In the genomic region with DNA sequence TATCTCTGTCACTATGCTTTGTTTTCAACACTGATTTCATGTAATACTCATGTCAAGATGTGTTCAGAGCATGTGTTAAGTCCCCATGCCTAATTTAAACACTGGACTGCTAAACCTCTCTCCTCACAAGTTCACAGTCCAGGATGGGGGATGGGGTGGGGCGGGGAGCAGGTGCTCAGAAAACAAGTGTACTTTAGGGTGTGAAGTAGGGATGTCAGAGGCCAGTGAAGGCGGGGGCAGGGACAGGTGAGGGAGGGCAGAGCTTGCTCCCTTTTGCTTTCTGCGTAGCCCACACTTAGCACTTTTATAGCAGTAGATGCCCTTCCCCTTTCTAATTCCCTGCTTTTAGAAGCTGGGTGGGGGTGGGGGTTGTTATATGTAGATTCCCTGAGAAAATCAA, we compare ENCODE assay signal across 19 mouse cellular contexts. TPM values are rescaled to one million over a fixed set of nuclear protein-coding genes. Genes with fewer than 3 reads are reported as not detected.
A peak's percentile ranks its signal among the peaks of the same experiment; 100 is the strongest.
DNase-seq lines count a peak whose midpoint lies in the region; ATAC-seq and TF ChIP-seq lines count a peak whose summit lies in the region.
"Had no signal": no experiment of that assay in that cellular context is flagged by ENCODE, and none has a peak within 500 bp of the region (broad histone marks: within the 10 kb centered on the region; RNA-seq: fewer than 3 reads in every experiment).

No protein-coding gene starts in this region.

- TF ChIP-seq CTCF in liver, adult 2 months (IDR thresholded peaks at IDR 0.05; ENCODE audit: low read depth, low read length) = no peak
- TF ChIP-seq CTCF in stomach, postnatal 0 days (IDR thresholded peaks at IDR 0.05; ENCODE audit: low read depth) = no peak
- no peak for TF ChIP-seq CTCF in hindbrain, postnatal 0 days (IDR thresholded peaks at IDR 0.05; ENCODE audit: low read depth)

- no peak overlapping the region for H3K4me3 ChIP-seq in liver, adult 2 months (ENCODE audit: insufficient read depth, low read depth, low read length)
- no peak overlapping the region for H3K4me3 ChIP-seq in liver, embryonic 12.5 days
- H3K4me3 ChIP-seq in stomach, embryonic 14.5 days (ENCODE audit: low read depth, low read length) = no peak overlapping the region
- H3K4me3 ChIP-seq in stomach, postnatal 0 days (ENCODE audit: low read depth, low read length) = no peak overlapping the region
- H3K4me3 ChIP-seq in hindbrain, postnatal 0 days (ENCODE audit: low read length) = no peak overlapping the region
- H3K4me3 ChIP-seq: embryonic facial prominence, embryonic 15.5 days had no signal

- DNase-seq in liver, adult 2 months (ENCODE audit: extremely low read depth, low read depth, low spot score) = peak; percentile 39
- DNase-seq in stomach, postnatal 0 days (ENCODE audit: low spot score) = no peak
- DNase-seq in hindbrain, postnatal 0 days (ENCODE audit: low spot score) = no peak
- no peak for DNase-seq in adrenal gland, adult 18-20 months (ENCODE audit: low spot score in 2 of 2)
- DNase-seq in kidney, adult 9 months = no peak
- no peak for DNase-seq in heart, adult 9 months (ENCODE audit: low spot score in 2 of 2)

- WGBS in liver, adult 2 months = 56% methylated on average over 3 of the region's 3 CpGs
- 53% methylated on average over 3 of the region's 3 CpGs for WGBS in liver, embryonic 12.5 days (ENCODE audit: insufficient replicate concordance)
- 61% methylated on average over 3 of the region's 3 CpGs for WGBS in stomach, embryonic 14.5 days
- 63% methylated on average over 3 of the region's 3 CpGs for whole genome bisulfite sequencing in stomach, postnatal 0 days
- 64% methylated on average over 3 of the region's 3 CpGs for WGBS in hindbrain, postnatal 0 days

- H3K79me2 ChIP-seq in liver, adult 2 months (ENCODE audit: control insufficient read depth, insufficient read depth, low read length) = no peaks in the 10 kb centered on the region

- no peak for ATAC-seq in liver, embryonic 12.5 days
- 0 out of 2 replicates have a peak, but pooled peaks have one; percentile 24 for ATAC-seq in stomach, embryonic 14.5 days (ENCODE audit: insufficient number of reproducible peaks, insufficient read depth, low FRiP score, low read depth)
- no peak for ATAC-seq in stomach, postnatal 0 days (ENCODE audit: low FRiP score, low TSS enrichment)
- ATAC-seq in hindbrain, postnatal 0 days = peak; percentile 24; the same call in 1 of the 2 replicates

- H3K4me2 ChIP-seq in liver, embryonic 12.5 days = no peak overlapping the region
- no peak overlapping the region for H3K4me2 ChIP-seq in stomach, embryonic 14.5 days (replicated peaks; ENCODE audit: low read depth, low read length)
- H3K4me2 ChIP-seq in stomach, postnatal 0 days (replicated peaks; ENCODE audit: low read depth) = no peak overlapping the region
- H3K4me2 ChIP-seq in hindbrain, postnatal 0 days (ENCODE audit: low read depth, low read length) = no peak overlapping the region
- H3K4me2 ChIP-seq: embryonic facial prominence, embryonic 15.5 days had no signal

- no peak overlapping the region for H3K9ac ChIP-seq in liver, adult 2 months (ENCODE audit: low read depth, low read length)
- H3K9ac ChIP-seq in liver, embryonic 12.5 days = no peak overlapping the region
- no peak overlapping the region for H3K9ac ChIP-seq in stomach, embryonic 14.5 days (replicated peaks; ENCODE audit: low read depth, low read length)
- no peak overlapping the region for H3K9ac ChIP-seq in stomach, postnatal 0 days (ENCODE audit: low read length)
- H3K9ac ChIP-seq in hindbrain, postnatal 0 days (replicated peaks; ENCODE audit: low read length) = no peak overlapping the region
- H3K9ac ChIP-seq: embryonic facial prominence, embryonic 15.5 days had no signal

- no peak for TF ChIP-seq POLR2A in liver, adult 2 months (IDR thresholded peaks at IDR 0.05; ENCODE audit: extremely low read depth, insufficient read depth, low read length)

- no peaks in the 10 kb centered on the region for H3K27me3 ChIP-seq in liver, adult 2 months (ENCODE audit: control insufficient read depth, insufficient read depth, low read length)
- H3K27me3 ChIP-seq in liver, embryonic 12.5 days (replicated peaks) = 0 out of 2 replicates have a peak, but pooled peaks cover 14% of the 10 kb centered on the region
- H3K27me3 ChIP-seq in stomach, embryonic 14.5 days (ENCODE audit: control insufficient read depth, insufficient read depth, low read length) = no peaks in the 10 kb centered on the region
- H3K27me3 ChIP-seq in stomach, postnatal 0 days (ENCODE audit: control insufficient read depth, insufficient read depth, low read length) = no peaks in the 10 kb centered on the region
- no peaks in the 10 kb centered on the region for H3K27me3 ChIP-seq in hindbrain, postnatal 0 days (ENCODE audit: insufficient read depth, low read length)
- H3K27me3 ChIP-seq: embryonic facial prominence, embryonic 15.5 days had no signal

- no peak for TF ChIP-seq EP300 in stomach, postnatal 0 days (optimal IDR thresholded peaks at IDR 0.05)

- no peaks in the 10 kb centered on the region for H3K9me3 ChIP-seq in liver, embryonic 12.5 days (replicated peaks)
- H3K9me3 ChIP-seq in stomach, embryonic 14.5 days (ENCODE audit: control insufficient read depth, low read depth, low read length) = no peaks in the 10 kb centered on the region
- no peaks in the 10 kb centered on the region for H3K9me3 ChIP-seq in stomach, postnatal 0 days (ENCODE audit: control insufficient read depth, low read length)
- H3K9me3 ChIP-seq in hindbrain, postnatal 0 days (ENCODE audit: low read length) = no peaks in the 10 kb centered on the region
- H3K9me3 ChIP-seq: embryonic facial prominence, embryonic 15.5 days had no signal

- H3K4me1 ChIP-seq in liver, adult 2 months (ENCODE audit: control insufficient read depth, insufficient read depth, low read length) = peaks cover 3% of the 10 kb centered on the region; the same call in 1 of the 2 replicates
- H3K4me1 ChIP-seq in liver, embryonic 12.5 days = peaks cover 54% of the 10 kb centered on the region
- H3K4me1 ChIP-seq in stomach, embryonic 14.5 days (ENCODE audit: control insufficient read depth, insufficient read depth, low read length) = no peaks in the 10 kb centered on the region
- H3K4me1 ChIP-seq in stomach, postnatal 0 days (replicated peaks; ENCODE audit: control insufficient read depth, insufficient read depth) = no peaks in the 10 kb centered on the region
- H3K4me1 ChIP-seq in hindbrain, postnatal 0 days (ENCODE audit: insufficient read depth, low read length) = no peaks in the 10 kb centered on the region
- H3K4me1 ChIP-seq: embryonic facial prominence, embryonic 15.5 days had no signal

- H3K36me3 ChIP-seq in liver, adult 2 months (ENCODE audit: control insufficient read depth, insufficient read depth, low read length) = peaks cover 7% of the 10 kb centered on the region; the same call in 1 of the 2 replicates
- H3K36me3 ChIP-seq in liver, embryonic 12.5 days = no peaks in the 10 kb centered on the region
- no peaks in the 10 kb centered on the region for H3K36me3 ChIP-seq in stomach, embryonic 14.5 days (ENCODE audit: control insufficient read depth, insufficient read depth, low read length)
- H3K36me3 ChIP-seq in stomach, postnatal 0 days (ENCODE audit: control insufficient read depth, insufficient read depth, low read length) = no peaks in the 10 kb centered on the region
- no peaks in the 10 kb centered on the region for H3K36me3 ChIP-seq in hindbrain, postnatal 0 days (ENCODE audit: insufficient read depth, low read length)
- H3K36me3 ChIP-seq: embryonic facial prominence, embryonic 15.5 days had no signal

- no peak overlapping the region for H3K27ac ChIP-seq in liver, adult 2 months (replicated peaks; ENCODE audit: insufficient read depth, low read depth, low read length)
- H3K27ac ChIP-seq in liver, embryonic 12.5 days = no peak overlapping the region; the same call in 1 of the 2 replicates
- H3K27ac ChIP-seq in stomach, embryonic 14.5 days (ENCODE audit: low read length) = no peak overlapping the region
- H3K27ac ChIP-seq in stomach, postnatal 0 days (replicated peaks) = no peak overlapping the region
- no peak overlapping the region for H3K27ac ChIP-seq in hindbrain, postnatal 0 days
- H3K27ac ChIP-seq: embryonic facial prominence, embryonic 15.5 days had no signal

RNA-seq across cellular contexts. Expression of a gene that starts 12.8 kb away (rescaled TPM):
- total RNA-seq in liver, adult 2 months (2014; rRNA removed) = not detected in 2 replicates
- polyA plus RNA-seq in liver, adult 2 months (2012; rRNA removed) = 0.14 TPM in 1 of 2 replicates, not detected in the other
- polyA plus RNA-seq in liver, embryonic 12.5 days (2016; fragmentation: Nextera tagmentation; extraction: Ambion mirVana) = 0.08 TPM in 1 of 2 replicates, not detected in the other
- 10.2 and 14.1 TPM in 2 replicates for polyA plus RNA-seq in stomach, embryonic 14.5 days (2014; fragmentation: Nextera tagmentation; extraction: Ambion mirVana)
- 22,358 and 23,362 TPM in 2 replicates for polyA plus RNA-seq in stomach, postnatal 0 days (2015; fragmentation: Nextera tagmentation; extraction: Ambion mirVana)
- not detected in 2 replicates for total RNA-seq in hindbrain, postnatal 0 days (2014; rRNA removed)
- not detected in 2 replicates for polyA plus RNA-seq in hindbrain, postnatal 0 days (2015; fragmentation: Nextera tagmentation; extraction: Ambion mirVana)
- not detected for total RNA-seq in adrenal gland, adult 18-20 months (2021)
- total RNA-seq: adrenal gland, adult 8-10 months; gastrocnemius, postnatal 14 days; heart, adult 8-10 months; heart, postnatal 10 days; layer of hippocampus, postnatal 10 days; left cerebral cortex, postnatal 14 days; megakaryocyte progenitor cell, adult 5-6 weeks; MEL had no signal
- polyA plus RNA-seq: C2C12; embryonic facial prominence, embryonic 15.5 days; lung, adult 2 months had no signal

RNA-seq across cellular contexts. Expression of a gene that starts 23.4 kb away (rescaled TPM):
- total RNA-seq in liver, adult 2 months (2014; rRNA removed) = 2.9 and 3.0 TPM in 2 replicates
- polyA plus RNA-seq in liver, adult 2 months (2012; rRNA removed) = 13.1 and 18.1 TPM in 2 replicates
- polyA plus RNA-seq in liver, embryonic 12.5 days (2016; fragmentation: Nextera tagmentation; extraction: Ambion mirVana) = 14.5 and 14.8 TPM in 2 replicates
- polyA plus RNA-seq in stomach, embryonic 14.5 days (2014; fragmentation: Nextera tagmentation; extraction: Ambion mirVana) = 37.5 and 40.4 TPM in 2 replicates
- polyA plus RNA-seq in stomach, postnatal 0 days (2015; fragmentation: Nextera tagmentation; extraction: Ambion mirVana) = 48.6 and 57.3 TPM in 2 replicates
- total RNA-seq in hindbrain, postnatal 0 days (2014; rRNA removed) = 29.8 and 30.7 TPM in 2 replicates
- 25.8 and 27.2 TPM in 2 replicates for polyA plus RNA-seq in hindbrain, postnatal 0 days (2015; fragmentation: Nextera tagmentation; extraction: Ambion mirVana)
- 10 to 100 TPM; 19.3 to 26.8 TPM for total RNA-seq in adrenal gland, adult 18-20 months (2021)

RNA-seq across cellular contexts. Expression of a gene that starts 31.1 kb away (rescaled TPM):
- 4.5 and 6.2 TPM in 2 replicates for total RNA-seq in liver, adult 2 months (2014; rRNA removed)
- polyA plus RNA-seq in liver, adult 2 months (2012; rRNA removed) = 24.8 and 30.7 TPM in 2 replicates
- polyA plus RNA-seq in liver, embryonic 12.5 days (2016; fragmentation: Nextera tagmentation; extraction: Ambion mirVana) = 6.2 and 7.6 TPM in 2 replicates
- polyA plus RNA-seq in stomach, embryonic 14.5 days (2014; fragmentation: Nextera tagmentation; extraction: Ambion mirVana) = 1.1 and 1.9 TPM in 2 replicates
- polyA plus RNA-seq in stomach, postnatal 0 days (2015; fragmentation: Nextera tagmentation; extraction: Ambion mirVana) = 0.51 and 0.61 TPM in 2 replicates
- total RNA-seq in hindbrain, postnatal 0 days (2014; rRNA removed) = 1.3 and 7.0 TPM in 2 replicates
- 1.5 and 1.7 TPM in 2 replicates for polyA plus RNA-seq in hindbrain, postnatal 0 days (2015; fragmentation: Nextera tagmentation; extraction: Ambion mirVana)
- total RNA-seq in adrenal gland, adult 18-20 months (2021) = under 1 TPM; 0.20 to 0.38 TPM
- total RNA-seq: heart, adult 8-10 months had no signal

RNA-seq across cellular contexts. Expression of a gene that starts 59.6 kb away (rescaled TPM):
- 72.6 and 87.6 TPM in 2 replicates for total RNA-seq in liver, adult 2 months (2014; rRNA removed)
- 294 and 417 TPM in 2 replicates for polyA plus RNA-seq in liver, adult 2 months (2012; rRNA removed)
- 10.1 and 10.2 TPM in 2 replicates for polyA plus RNA-seq in liver, embryonic 12.5 days (2016; fragmentation: Nextera tagmentation; extraction: Ambion mirVana)
- 17.7 and 19.2 TPM in 2 replicates for polyA plus RNA-seq in stomach, embryonic 14.5 days (2014; fragmentation: Nextera tagmentation; extraction: Ambion mirVana)
- 6.3 and 6.7 TPM in 2 replicates for polyA plus RNA-seq in stomach, postnatal 0 days (2015; fragmentation: Nextera tagmentation; extraction: Ambion mirVana)
- total RNA-seq in hindbrain, postnatal 0 days (2014; rRNA removed) = 10.3 and 18.2 TPM in 2 replicates
- polyA plus RNA-seq in hindbrain, postnatal 0 days (2015; fragmentation: Nextera tagmentation; extraction: Ambion mirVana) = 18.4 TPM in 2 replicates
- total RNA-seq in adrenal gland, adult 18-20 months (2021) = 10 to 100 TPM; 19.1 to 20.4 TPM

RNA-seq across cellular contexts. Expression of a gene that starts 60.0 kb away (rescaled TPM):
- 128 and 138 TPM in 2 replicates for total RNA-seq in liver, adult 2 months (2014; rRNA removed)
- polyA plus RNA-seq in liver, adult 2 months (2012; rRNA removed) = 51.9 and 63.5 TPM in 2 replicates
- 252 and 256 TPM in 2 replicates for polyA plus RNA-seq in liver, embryonic 12.5 days (2016; fragmentation: Nextera tagmentation; extraction: Ambion mirVana)
- polyA plus RNA-seq in stomach, embryonic 14.5 days (2014; fragmentation: Nextera tagmentation; extraction: Ambion mirVana) = 303 and 313 TPM in 2 replicates
- 108 and 110 TPM in 2 replicates for polyA plus RNA-seq in stomach, postnatal 0 days (2015; fragmentation: Nextera tagmentation; extraction: Ambion mirVana)
- total RNA-seq in hindbrain, postnatal 0 days (2014; rRNA removed) = 274 and 288 TPM in 2 replicates
- polyA plus RNA-seq in hindbrain, postnatal 0 days (2015; fragmentation: Nextera tagmentation; extraction: Ambion mirVana) = 144 and 146 TPM in 2 replicates
- total RNA-seq in adrenal gland, adult 18-20 months (2021) = 100 to 1,000 TPM; 214 to 303 TPM

Comparison
In these comparisons a context has a peak if more than half of its experiments do, and no peak if none do; other contexts are left out.
1. ATAC-seq: peak in stomach, embryonic 14.5 days (single experiment) and hindbrain, postnatal 0 days (single experiment); none in liver, embryonic 12.5 days (single experiment) and stomach, postnatal 0 days (single experiment).
2. RNA of a gene that starts 12.8 kb away (polyA plus RNA-seq): 22,358 to 23,362 TPM in stomach, postnatal 0 days; 10.2 to 14.1 TPM in stomach, embryonic 14.5 days, 0.08 TPM in liver, embryonic 12.5 days, not detected in hindbrain, postnatal 0 days and 0.14 TPM in liver, adult 2 months; every median in the first group is over 1,000 times any median in the second.